Mouse (Mus musculus) layer of hippocampus, postnatal 10 days (tissue): Measurements from ENCODE around the gene Dgke. TPM values are rescaled to one million over a fixed set of nuclear protein-coding genes. Genes with fewer than 3 reads are reported as not detected.

Experiments used
- total RNA-seq, 2 experiments: library from RNA; stranded (reverse); gene quantifications; 2 replicates each; pipeline ENCODE4 v1.2.3; 2021

Gene Dgke
- total RNA-seq, 2 experiments from 2014 or later, result 35.4 to 37.8 TPM

Other genes with a start within 250 kb of the Dgke start
- gene Akap1, start 202.3 kb downstream of the Dgke start, total RNA-seq, result 10 to 100 TPM; 44.1 to 45.8 TPM
- gene Scpep1, start 111.4 kb downstream of the Dgke start, total RNA-seq, result 10 to 100 TPM; 17.9 to 19.0 TPM
- gene Elobl, start 99.9 kb downstream of the Dgke start, total RNA-seq, result not detected
- gene Coil, start 96.6 kb downstream of the Dgke start, total RNA-seq, result 10 to 100 TPM; 20.0 to 20.2 TPM
- 1 to 10 TPM; 4.6 to 7.1 TPM for gene Trim25, start 67.5 kb downstream of the Dgke start, total RNA-seq
- not detected for gene Gm525, start 7.0 kb upstream of the Dgke start, total RNA-seq
- 1 to 10 TPM; 7.0 to 8.9 TPM for gene Nog, start 235.5 kb upstream of the Dgke start, total RNA-seq